Mouse (Mus musculus) cerebellum, postnatal 36 days (tissue): Measurements from ENCODE around the gene Hic1.
"Not testable (repeated sequence)": the region's sequence is repeated elsewhere in the genome, so short reads cannot be mapped to it uniquely, and the experiment has no call there.

ENCODE experiments used
- DNase-seq, 2 experiments: peaks; one replicate each; pipeline ENCODE4 v3.0.0; 2021 to 2022; ENCODE audit warnings: mixed read lengths in 2 of 2

Gene Hic1

GRCm38 (mm10) chr11:75192336-75193214 lies 23.3 kb upstream of the Hic1 start:
- peak; percentile 89 to 91 for DNase-seq

- peak in 1 of 2 experiments; percentile 20 for DNase-seq
Observed at GRCm38 (mm10) chr11:75191841-75192240, 22.5 kb upstream of the Hic1 start.

- DNase-seq = peak in 1 of 2 experiments; percentile 5
Observed at GRCm38 (mm10) chr11:75190905-75191441, 21.7 kb upstream of the Hic1 start, which contains the start of gene Dph1. Gene Dph1, minus strand, starts transcription at chr11:75191241.

- peak; percentile 82 for DNase-seq
Observed at GRCm38 (mm10) chr11:75190371-75190724, 21.0 kb upstream of the Hic1 start.

- DNase-seq = no peak
Observed at GRCm38 (mm10) chr11:75189713-75190370, 20.5 kb upstream of the Hic1 start.

- DNase-seq = no peak
Observed at GRCm38 (mm10) chr11:75184986-75185385, 15.7 kb upstream of the Hic1 start.

GRCm38 (mm10) chr11:75184573-75184972 lies 15.3 kb upstream of the Hic1 start:
- no peak for DNase-seq

- DNase-seq = no peak
Observed at GRCm38 (mm10) chr11:75183917-75184570, 14.7 kb upstream of the Hic1 start.

- peak; percentile 88 to 89 for DNase-seq
Observed at GRCm38 (mm10) chr11:75178672-75179208, 9.4 kb upstream of the Hic1 start, which contains the start of gene Ovca2. Gene Ovca2, minus strand, starts transcription at chr11:75178835.

GRCm38 (mm10) chr11:75178011-75178410 lies 8.7 kb upstream of the Hic1 start:
- DNase-seq = no peak

- not testable (repeated sequence) for DNase-seq
Observed at GRCm38 (mm10) chr11:75174574-75174973, 5.3 kb upstream of the Hic1 start.

GRCm38 (mm10) chr11:75173799-75174165 lies 4.5 kb upstream of the Hic1 start:
- no peak for DNase-seq

- DNase-seq = peak; percentile 87 to 89
Observed at GRCm38 (mm10) chr11:75173095-75173798, 3.9 kb upstream of the Hic1 start.

GRCm38 (mm10) chr11:75172151-75173094 lies 3.1 kb upstream of the Hic1 start:
- DNase-seq = no peak

- no peak for DNase-seq
Observed at GRCm38 (mm10) chr11:75171186-75171865, 2.0 kb upstream of the Hic1 start.

- DNase-seq = peak; percentile 96 to 99
Observed at GRCm38 (mm10) chr11:75170136-75170751, 925 bp upstream of the Hic1 start.

GRCm38 (mm10) chr11:75168590-75169361 lies 543 bp downstream of the Hic1 start:
- DNase-seq = peak; percentile 73 to 82

- no peak for DNase-seq
Observed at GRCm38 (mm10) chr11:75167643-75168589, 1.4 kb downstream of the Hic1 start.
